Mouse (Mus musculus) heart, embryonic 10.5 days (tissue): Measurements from ENCODE around the gene Dnajc12. TPM values are rescaled to one million over a fixed set of nuclear protein-coding genes. Genes with fewer than 3 reads are reported as not detected.
A peak's percentile ranks its signal among the peaks of the same experiment; 100 is the strongest.
"Not testable (repeated sequence)": the region's sequence is repeated elsewhere in the genome, so short reads cannot be mapped to it uniquely, and the experiment has no call there.

Experiments
- DNase-seq: peaks from one replicate; pipeline ENCODE4 v3.0.0-alpha.2; 2017; ENCODE audit warnings: low spot score
- H3K27ac ChIP-seq: fragments of 300-500 bp; sonication (generic); 2 replicates; pipeline ENCODE4 v1.5.1; 2016; ENCODE audit warnings: mild to moderate bottlenecking
- H3K27me3 ChIP-seq: fragments of 300-500 bp; sonication (generic); 2 replicates; pipeline ENCODE4 v1.6.1; 2016; ENCODE audit warnings: mild to moderate bottlenecking; ENCODE audit not compliant: poor library complexity, insufficient read depth, severe bottlenecking
- H3K36me3 ChIP-seq: fragments of 300-500 bp; sonication (generic); 2 replicates; pipeline ENCODE4 v1.6.1; 2016; ENCODE audit warnings: mild to moderate bottlenecking, moderate library complexity
- H3K4me1 ChIP-seq: fragments of 300-500 bp; sonication (generic); 2 replicates; pipeline ENCODE4 v1.6.1; 2016; ENCODE audit warnings: mild to moderate bottlenecking
- H3K4me3 ChIP-seq: fragments of 300-500 bp; sonication (generic); 2 replicates; pipeline ENCODE4 v1.5.1; 2016; ENCODE audit warnings: mild to moderate bottlenecking, moderate library complexity
- H3K9me3 ChIP-seq: fragments of 300-500 bp; sonication (generic); 2 replicates; pipeline ENCODE4 v1.6.1; 2016; ENCODE audit warnings: mild to moderate bottlenecking, moderate library complexity
- WGBS: fragments of 180-500 bp; shearing (Covaris S2); methylation state at CpG from one replicate; pipeline ENCODE4 v1.1.7; 2016; 5-methylcytosine and 5-hydroxymethylcytosine counted together
- polyA plus RNA-seq: library from polyadenylated mRNA; unstranded; fragments of >200 nt; fragmentation: Nextera tagmentation; extraction: Ambion mirVana; gene quantifications from 2 replicates; pipeline ENCODE4 v1.2.1, GENCODE M21; 2016

The Dnajc12 gene
- polyA plus RNA-seq, 1 experiment from 2014 or later: 10.8 TPM

DNA sequence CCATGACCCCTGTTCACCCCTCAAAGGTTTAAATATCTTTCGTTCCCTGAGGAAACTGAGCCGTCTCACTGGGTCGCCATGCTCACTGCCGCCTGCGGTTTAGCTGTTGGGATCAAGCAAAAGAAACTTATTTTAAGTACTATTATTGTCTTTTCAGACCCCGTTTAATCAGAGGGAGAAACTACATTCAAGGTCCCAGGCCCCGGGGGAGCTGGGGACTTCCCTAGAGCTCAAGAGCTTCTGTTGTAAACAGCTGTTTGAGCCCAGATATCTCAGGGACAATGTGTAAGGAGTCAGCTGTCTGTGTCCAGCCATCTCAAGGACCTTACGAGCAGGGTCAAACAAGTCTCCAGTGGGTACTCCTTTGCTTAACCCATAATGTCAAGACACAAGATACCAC is 44.9 kb downstream of the Dnajc12 start:
- Histone ChIP-seq H3K4me1 (no peaks in the 10 kb centered on the region), H3K4me3 (no peak overlapping the region), H3K9me3 (no peaks in the 10 kb centered on the region), H3K36me3 (no peaks in the 10 kb centered on the region), H3K27me3 (no peaks in the 10 kb centered on the region), H3K27ac (no peak overlapping the region)
- DNase-seq: peak; percentile 39
- 78% methylated on average over 8 of the region's 8 CpGs for WGBS

DNA sequence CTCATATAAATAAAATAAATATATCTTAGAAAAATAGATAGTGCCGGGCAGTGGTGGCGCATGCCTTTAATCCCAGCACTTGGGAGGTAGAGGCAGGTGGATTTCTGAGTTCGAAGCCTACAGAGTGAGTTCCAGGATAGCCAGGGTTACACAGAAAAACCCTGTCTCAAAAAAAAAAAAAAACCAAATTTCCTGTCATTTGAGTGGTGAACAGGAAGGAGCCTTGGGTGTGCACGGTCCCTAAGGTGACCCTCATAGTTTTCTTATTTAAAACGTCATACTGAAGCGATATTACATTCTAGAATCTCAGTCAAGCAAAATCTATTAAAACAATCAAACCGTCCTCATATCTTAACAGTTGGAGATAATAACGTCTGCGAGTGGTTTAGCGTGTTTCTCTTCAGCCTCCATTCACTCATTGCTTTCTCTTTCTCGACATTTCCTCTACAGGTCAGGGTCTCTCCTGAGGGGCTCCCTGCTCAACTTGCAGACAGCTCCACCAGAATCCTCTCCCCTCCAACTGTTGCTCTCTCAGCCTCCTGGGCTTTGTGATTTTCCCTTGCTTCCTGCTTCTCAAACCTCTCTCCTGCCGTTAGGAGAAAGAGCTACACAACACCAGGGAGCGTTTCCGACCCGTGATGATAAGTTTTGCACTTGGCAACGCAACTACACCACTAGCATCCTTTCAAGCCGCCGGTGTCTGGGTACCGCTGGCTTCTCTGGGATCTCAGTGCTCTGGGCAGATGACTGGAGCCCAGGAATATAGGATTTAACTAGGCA is 46.2 kb downstream of the Dnajc12 start:
- peak; percentile 74 for DNase-seq
- Histone ChIP-seq H3K36me3 (no peaks in the 10 kb centered on the region), H3K27me3 (no peaks in the 10 kb centered on the region), H3K27ac (peak overlapping the region; percentile 23; the same call in 1 of the 2 replicates), H3K4me3 (peak overlapping the region; percentile 81), H3K4me1 (no peaks in the 10 kb centered on the region), H3K9me3 (no peaks in the 10 kb centered on the region)
- 23% methylated on average over 19 of the region's 19 CpGs for WGBS

DNA sequence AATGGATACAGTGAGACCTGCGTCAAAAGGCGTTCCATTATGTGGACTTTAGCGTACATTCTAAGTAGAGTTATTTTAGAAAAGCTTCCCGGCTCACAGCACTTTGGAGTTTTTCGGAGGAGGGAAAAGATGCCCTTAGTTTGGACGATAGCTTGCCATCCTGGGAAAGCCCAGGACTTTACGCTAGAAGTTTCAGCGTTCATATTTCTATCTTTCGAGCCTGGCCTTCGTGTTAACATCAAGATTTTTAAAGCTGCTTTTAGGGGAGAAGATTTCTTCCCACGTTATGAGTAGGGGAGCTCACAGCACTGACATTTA is 46.7 kb downstream of the Dnajc12 start:
- peak overlapping the region; percentile 81 for H3K4me3 ChIP-seq
- 5% methylated on average over 11 of the region's 11 CpGs for WGBS
- no peak for DNase-seq
- H3K4me1 ChIP-seq: no peaks in the 10 kb centered on the region
- H3K27ac ChIP-seq: peak overlapping the region; percentile 23; the same call in 1 of the 2 replicates
- no peaks in the 10 kb centered on the region for H3K27me3 ChIP-seq
- no peaks in the 10 kb centered on the region for H3K9me3 ChIP-seq
- no peaks in the 10 kb centered on the region for H3K36me3 ChIP-seq

DNA sequence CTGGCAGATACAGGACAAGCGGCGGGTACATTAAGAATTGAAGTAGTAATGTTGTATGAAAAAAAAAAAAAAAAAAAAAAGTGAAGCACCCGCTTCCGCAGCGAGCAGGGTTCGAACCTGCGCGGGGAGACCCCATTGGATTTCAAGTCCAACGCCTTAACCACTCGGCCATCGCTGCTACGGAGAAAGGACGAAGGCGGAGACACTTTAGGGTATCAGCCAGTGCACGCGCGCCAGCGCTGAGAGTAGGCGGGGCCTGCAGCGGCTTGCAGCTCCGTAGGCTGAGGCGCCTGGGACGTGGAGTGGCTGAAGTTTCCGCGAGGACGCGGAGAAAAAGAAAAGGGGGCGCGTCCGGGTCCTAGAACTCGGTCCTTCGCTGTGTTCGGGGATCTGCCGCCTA is 47.1 kb downstream of the Dnajc12 start:
- under 1% methylated on average over 34 of the region's 34 CpGs for WGBS

DNA sequence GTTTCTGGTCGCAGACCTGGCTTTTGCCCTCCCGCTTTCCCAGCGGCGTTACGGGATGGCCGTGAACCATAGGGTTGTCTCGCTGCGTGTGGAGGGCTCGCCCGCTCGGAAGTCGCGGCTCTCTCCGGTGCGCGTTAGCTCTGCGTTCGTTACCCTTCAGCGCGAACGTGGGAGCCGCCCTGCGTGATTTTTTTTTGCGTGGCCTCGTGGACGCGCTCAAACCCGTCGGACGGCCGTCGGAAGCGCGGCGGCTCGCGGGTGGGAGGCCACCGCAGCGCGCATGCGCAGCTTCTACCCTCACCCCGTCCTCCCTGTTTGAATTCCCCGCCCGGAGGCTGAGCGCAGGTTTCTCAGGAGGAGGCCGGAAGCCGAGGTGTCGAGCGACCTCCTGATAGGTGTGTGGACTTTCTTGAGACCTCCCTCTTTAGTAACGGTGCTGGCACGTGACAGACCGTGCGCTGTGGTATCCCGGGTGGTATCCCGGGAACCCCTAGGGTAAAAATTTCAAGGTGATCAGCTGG is 47.6 kb downstream of the Dnajc12 start, which contains the start of gene Ctnna3:
Gene Ctnna3 (plus strand): TSS at position 314 of the 521 bp plus-strand sequence.
- peak within 1 kb of the TSS; percentile 95 for H3K27ac ChIP-seq
- peak within 1 kb of the TSS; percentile 81 for H3K4me3 ChIP-seq
- H3K4me1 ChIP-seq: no peaks in the 10 kb centered on the region
- H3K9me3 ChIP-seq: no peaks in the 10 kb centered on the region
- H3K27me3 ChIP-seq: no peaks in the 10 kb centered on the region
- no peaks in the 10 kb centered on the region for H3K36me3 ChIP-seq
- peak; percentile 98 for DNase-seq
- WGBS: under 1% methylated on average over 55 of the region's 55 CpGs

More for the DNA sequence above, 47.1 kb downstream of the Dnajc12 start:
- Histone ChIP-seq H3K27me3 (no peaks in the 10 kb centered on the region), H3K4me3 (peak overlapping the region; percentile 81), H3K27ac (peak overlapping the region; percentile 95), H3K36me3 (no peaks in the 10 kb centered on the region), H3K4me1 (no peaks in the 10 kb centered on the region), H3K9me3 (no peaks in the 10 kb centered on the region)
- peak; percentile 97 for DNase-seq

DNA sequence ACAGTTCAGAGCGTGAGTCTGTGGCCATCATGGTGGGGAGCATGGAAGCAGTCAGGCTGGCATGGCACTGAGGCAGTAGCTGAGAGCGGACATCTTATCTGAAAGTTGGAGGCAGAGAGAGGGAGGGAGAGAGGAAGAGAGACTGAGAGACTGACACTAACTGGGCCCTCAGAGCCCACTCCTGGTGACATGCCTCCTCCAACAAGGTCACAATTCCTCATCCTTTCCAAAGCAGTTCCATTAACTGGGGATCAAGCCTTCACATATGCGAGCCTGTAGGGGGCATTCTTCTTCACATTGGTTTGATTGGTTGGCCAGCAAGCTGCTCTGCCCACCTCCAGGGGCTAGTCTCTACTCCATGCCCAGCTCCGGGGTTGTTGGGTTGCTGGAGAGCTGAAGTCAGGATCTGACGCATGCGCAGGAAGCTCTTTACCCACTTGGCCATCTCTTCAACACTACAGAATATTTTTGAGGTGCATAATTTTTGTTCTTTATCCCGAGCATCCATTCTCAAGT is 49.0 kb downstream of the Dnajc12 start:
- no peaks in the 10 kb centered on the region for H3K27me3 ChIP-seq
- peak; percentile 59 for DNase-seq
- H3K4me3 ChIP-seq: no peak overlapping the region
- WGBS: 91% methylated on average over 7 of the region's 7 CpGs
- H3K36me3 ChIP-seq: no peaks in the 10 kb centered on the region
- H3K9me3 ChIP-seq: no peaks in the 10 kb centered on the region
- H3K4me1 ChIP-seq: no peaks in the 10 kb centered on the region
- no peak overlapping the region for H3K27ac ChIP-seq

DNA sequence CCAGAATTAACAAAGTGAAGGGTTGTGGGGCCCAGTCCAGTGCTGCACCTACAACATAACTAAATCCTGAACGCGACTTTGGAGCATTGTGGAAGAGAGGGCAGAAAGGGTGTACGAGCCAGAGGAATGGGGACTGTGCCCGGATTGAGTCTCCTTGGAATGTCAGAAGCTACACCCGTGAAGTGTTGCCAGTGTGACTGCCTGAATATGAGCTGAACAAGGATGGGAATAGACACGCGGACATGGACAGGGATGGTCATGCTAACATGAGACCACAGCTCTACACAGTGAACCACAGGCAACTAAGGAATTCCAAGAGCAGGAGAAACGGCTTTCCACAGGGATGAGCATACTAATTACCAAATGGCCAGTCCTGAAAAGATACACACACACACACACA is 49.9 kb downstream of the Dnajc12 start:
- WGBS: 86% methylated on average over 8 of the region's 8 CpGs
- DNase-seq: peak; percentile 52
- Histone ChIP-seq H3K4me1 (no peaks in the 10 kb centered on the region), H3K27ac (no peak overlapping the region), H3K4me3 (no peak overlapping the region), H3K9me3 (no peaks in the 10 kb centered on the region), H3K36me3 (no peaks in the 10 kb centered on the region), H3K27me3 (no peaks in the 10 kb centered on the region)

DNA sequence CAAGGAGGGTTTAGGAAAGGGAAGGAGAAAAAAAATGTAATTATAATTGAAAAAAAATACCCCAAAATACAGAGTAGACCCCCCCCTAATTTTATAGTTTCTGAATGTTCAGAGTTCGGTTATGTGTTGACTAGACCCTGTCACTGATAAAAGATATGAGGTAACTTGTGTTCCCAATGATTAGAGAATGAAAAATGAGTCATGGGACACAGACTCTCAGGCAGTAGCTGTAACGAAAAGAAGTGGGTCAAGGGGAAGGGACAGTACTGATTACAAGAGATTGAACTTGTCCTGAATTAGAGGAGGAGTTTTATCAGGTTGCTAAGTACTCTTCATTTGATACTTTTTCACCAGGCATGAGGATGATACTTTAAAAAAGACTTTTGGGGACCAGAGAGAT is 50.6 kb downstream of the Dnajc12 start:
- 53% methylated on average over 2 of the region's 2 CpGs for WGBS
- no peaks in the 10 kb centered on the region for H3K4me1 ChIP-seq
- H3K4me3 ChIP-seq: no peak overlapping the region
- H3K36me3 ChIP-seq: no peaks in the 10 kb centered on the region
- H3K27me3 ChIP-seq: no peaks in the 10 kb centered on the region
- H3K27ac ChIP-seq: no peak overlapping the region
- H3K9me3 ChIP-seq: no peaks in the 10 kb centered on the region
- no peak for DNase-seq

DNA sequence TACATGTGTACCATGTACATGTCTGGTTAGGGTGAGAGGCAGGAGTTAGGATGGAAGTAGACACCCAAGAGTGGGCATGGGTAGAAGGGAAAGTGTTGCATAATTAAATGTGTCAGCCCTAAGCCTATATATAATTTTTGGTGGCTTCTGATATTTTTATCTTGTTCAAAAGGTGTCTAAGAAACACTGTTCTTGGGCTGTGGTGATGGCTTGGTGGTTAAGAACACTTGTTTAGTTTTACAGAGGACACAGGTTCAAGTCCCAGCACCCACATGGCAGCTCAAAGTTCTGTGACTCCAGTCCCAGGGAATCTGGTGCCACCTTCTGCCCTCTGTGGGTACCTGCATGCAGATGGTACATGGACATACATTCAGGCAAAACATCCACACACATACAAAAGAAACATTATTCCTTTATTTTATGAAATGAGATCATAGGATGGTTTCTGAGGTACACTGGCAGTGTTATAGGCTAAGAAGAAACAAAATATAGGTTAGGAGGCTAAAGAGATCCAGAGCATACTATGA is 56.6 kb downstream of the Dnajc12 start:
- Histone ChIP-seq H3K36me3 (no peaks in the 10 kb centered on the region), H3K4me3 (no peak overlapping the region), H3K4me1 (no peaks in the 10 kb centered on the region), H3K27me3 (no peaks in the 10 kb centered on the region), H3K9me3 (no peaks in the 10 kb centered on the region), H3K27ac (no peak overlapping the region)
- peak; percentile 67 for DNase-seq

DNA sequence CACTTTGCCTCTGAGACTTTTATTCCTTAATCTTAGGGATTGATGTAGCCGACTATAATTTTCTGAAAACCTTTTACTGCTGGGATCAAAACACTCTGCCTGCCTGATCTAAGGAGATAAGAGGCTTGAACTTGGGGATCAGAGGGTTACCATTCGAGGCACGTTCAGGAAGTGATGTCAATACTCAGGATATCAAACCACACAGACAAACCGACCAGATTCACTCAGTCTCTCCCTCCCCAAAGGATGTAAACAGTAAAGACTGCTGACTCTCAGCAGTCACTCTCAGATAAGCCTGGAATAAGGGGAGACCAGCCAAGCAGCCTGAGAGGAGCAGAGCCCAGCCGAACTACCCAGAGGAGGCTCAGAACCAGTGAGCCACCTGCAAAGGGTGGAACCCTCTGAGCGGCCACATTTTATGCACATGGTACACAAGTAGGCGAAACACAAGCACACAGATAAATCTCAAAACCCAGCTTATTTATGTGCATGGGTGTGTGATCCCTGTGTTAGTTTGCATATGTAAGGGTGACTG is 57.5 kb downstream of the Dnajc12 start:
- Histone ChIP-seq H3K27me3 (no peaks in the 10 kb centered on the region), H3K4me3 (no peak overlapping the region), H3K9me3 (no peaks in the 10 kb centered on the region), H3K4me1 (no peaks in the 10 kb centered on the region), H3K36me3 (no peaks in the 10 kb centered on the region), H3K27ac (no peak overlapping the region)
- peak; percentile 38 for DNase-seq
- WGBS: 59% methylated on average over 7 of the region's 7 CpGs

DNA sequence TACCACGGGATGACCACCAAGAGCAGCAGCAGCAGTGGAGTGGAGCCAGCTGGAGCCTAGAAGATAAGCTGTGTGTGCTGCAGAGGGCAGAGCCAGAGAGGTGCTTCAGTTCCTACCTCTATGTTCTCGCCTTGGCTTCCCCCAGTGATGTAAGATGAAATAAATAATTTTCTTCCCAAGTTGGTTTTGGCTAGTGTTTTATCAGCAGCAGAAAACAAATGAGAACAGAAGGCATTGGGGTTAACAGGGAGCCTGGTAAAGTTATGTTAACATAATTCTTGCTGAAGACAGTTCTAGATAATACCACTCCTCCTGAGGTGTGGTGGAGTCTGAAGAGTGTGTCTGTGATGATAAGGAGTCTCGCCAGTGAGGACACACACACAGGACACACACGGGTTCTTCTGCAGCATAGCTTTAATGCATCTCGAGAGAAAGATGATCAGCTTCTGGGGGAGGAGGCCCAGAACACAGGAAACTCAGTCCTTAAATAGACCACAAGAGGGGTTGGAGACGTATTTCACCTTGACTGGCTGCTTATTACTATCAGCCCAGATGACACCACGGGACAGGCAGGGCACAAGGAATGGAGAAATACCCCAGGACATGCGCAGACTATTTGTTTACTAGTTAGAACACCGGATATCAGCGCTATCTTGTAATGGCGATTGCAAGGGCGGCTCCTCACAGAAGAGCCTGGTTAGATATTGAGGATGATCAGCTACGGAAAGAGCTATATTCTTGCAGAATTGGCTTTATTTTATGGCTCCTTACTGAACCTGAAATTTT is 62.6 kb downstream of the Dnajc12 start:
- not testable (repeated sequence) for H3K36me3 ChIP-seq, H3K27ac ChIP-seq, H3K9me3 ChIP-seq, H3K4me1 ChIP-seq, H3K27me3 ChIP-seq, H3K4me3 ChIP-seq
- WGBS: 77% methylated on average over 13 of the region's 13 CpGs
- DNase-seq: peak; percentile 16

DNA sequence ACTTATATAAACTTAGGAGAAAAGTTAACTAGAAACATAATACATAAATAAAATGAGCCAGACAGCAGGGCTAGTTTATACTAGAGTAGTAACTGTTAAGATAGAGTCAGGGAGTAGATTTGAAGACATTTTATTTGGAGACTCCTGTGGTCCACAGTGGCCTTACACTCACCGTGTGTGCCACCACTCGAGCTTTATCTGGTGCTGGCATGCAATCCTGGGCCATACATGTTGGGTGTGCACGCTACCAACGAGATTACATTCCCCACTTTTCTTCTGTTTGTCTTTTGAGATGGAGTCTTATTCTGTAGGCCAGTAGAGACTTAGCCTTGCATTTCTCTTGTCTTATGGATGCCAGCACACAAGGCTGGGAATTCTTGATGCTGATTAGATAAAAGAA is 71.7 kb downstream of the Dnajc12 start:
- Histone ChIP-seq H3K4me1 (peaks cover 11% of the 10 kb centered on the region; the same call in 1 of the 2 replicates), H3K4me3 (no peak overlapping the region), H3K36me3 (no peaks in the 10 kb centered on the region), H3K9me3 (no peaks in the 10 kb centered on the region), H3K27me3 (no peaks in the 10 kb centered on the region), H3K27ac (no peak overlapping the region)
- WGBS: 82% methylated on average over 4 of the region's 4 CpGs
- DNase-seq: peak; percentile 25
